Mouse (Mus musculus): ENCODE measurements around the gene Myh9.
"Not testable (repeated sequence)": the region's sequence is repeated elsewhere in the genome, so short reads cannot be mapped to it uniquely, and the experiment has no call there.

Myh9 gene

GRCm38 (mm10) chr15:77867231-77867968 is 25.4 kb upstream of the Myh9 start:
- DNase-seq, result not testable (repeated sequence)

GRCm38 (mm10) chr15:77866583-77867220 is 24.7 kb upstream of the Myh9 start:
- no peak for DNase-seq

GRCm38 (mm10) chr15:77864063-77864758 is 22.2 kb upstream of the Myh9 start:
- no peak for DNase-seq

GRCm38 (mm10) chr15:77862991-77863972 is 21.3 kb upstream of the Myh9 start:
- no peak for DNase-seq

GRCm38 (mm10) chr15:77860081-77860665 is 18.2 kb upstream of the Myh9 start:
- DNase-seq, result no peak

GRCm38 (mm10) chr15:77857662-77858156 is 15.7 kb upstream of the Myh9 start:
- DNase-seq, result peak; percentile 44 to 55

GRCm38 (mm10) chr15:77856541-77856940 is 14.6 kb upstream of the Myh9 start:
- no peak for DNase-seq

GRCm38 (mm10) chr15:77855301-77855700 is 13.3 kb upstream of the Myh9 start:
- DNase-seq, result no peak

GRCm38 (mm10) chr15:77852001-77852400 is 10.0 kb upstream of the Myh9 start:
- no peak for DNase-seq

- peak; percentile 59 to 75 for DNase-seq
These were observed 9.2 kb upstream of the Myh9 start for GRCm38 (mm10) chr15:77851136-77851535.

- DNase-seq, result peak; percentile 74 to 87
These were observed 7.7 kb upstream of the Myh9 start for GRCm38 (mm10) chr15:77849572-77850229.

- DNase-seq, result no peak
These were observed 7.1 kb upstream of the Myh9 start for GRCm38 (mm10) chr15:77849039-77849436.

- no peak for DNase-seq
These were observed 6.6 kb upstream of the Myh9 start for GRCm38 (mm10) chr15:77848415-77849038.

- no peak for DNase-seq
These were observed 5.9 kb upstream of the Myh9 start for GRCm38 (mm10) chr15:77847826-77848225.

- no peak for DNase-seq
These were observed 5.1 kb upstream of the Myh9 start for GRCm38 (mm10) chr15:77847108-77847507.

- DNase-seq, result not testable (repeated sequence)
These were observed 4.1 kb upstream of the Myh9 start for GRCm38 (mm10) chr15:77845931-77846595.

GRCm38 (mm10) chr15:77844955-77845635 is 3.1 kb upstream of the Myh9 start:
- DNase-seq, result no peak

- no peak for DNase-seq
These were observed 2.1 kb upstream of the Myh9 start for GRCm38 (mm10) chr15:77844048-77844447.

GRCm38 (mm10) chr15:77843494-77844041 is 1.6 kb upstream of the Myh9 start:
- DNase-seq, result not testable (repeated sequence)
